Mouse (Mus musculus) heart, embryonic 16.5 days (tissue): ENCODE data around the gene Fap. TPM values are rescaled to one million over a fixed set of nuclear protein-coding genes. Genes with fewer than 3 reads are reported as not detected.

ENCODE experiments used
- ATAC-seq: fragments of 200-750 bp; cut with Nextera tagmentation; replicated peaks from 2 replicates; pipeline ENCODE4 v1.8.0; 2017; ENCODE audit warnings: moderate number of reproducible peaks; ENCODE audit not compliant: insufficient read depth, low FRiP score; ENCODE audit errors: extremely low read depth
- H3K27ac ChIP-seq: fragments of 300-500 bp; sonication (generic); 2 replicates; pipeline ENCODE4 v1.5.1; 2014; ENCODE audit warnings: mild to moderate bottlenecking, low read length, control low read depth, moderate library complexity
- H3K27me3 ChIP-seq: fragments of 300-500 bp; sonication (generic); 2 replicates; pipeline ENCODE4 v1.6.1; 2014; ENCODE audit warnings: low read length, mixed read lengths; ENCODE audit not compliant: control insufficient read depth, insufficient read depth
- H3K36me3 ChIP-seq: fragments of 300-500 bp; sonication (generic); 2 replicates; pipeline ENCODE4 v1.6.1; 2014; ENCODE audit not compliant: control insufficient read depth, insufficient read depth
- H3K4me1 ChIP-seq: fragments of 300-500 bp; sonication (generic); 2 replicates; pipeline ENCODE4 v1.6.1; 2014; ENCODE audit warnings: low read length, mixed read lengths; ENCODE audit not compliant: control insufficient read depth, insufficient read depth
- H3K4me2 ChIP-seq: fragments of 300-500 bp; sonication (generic); 2 replicates; pipeline ENCODE4 v1.6.1; 2014; ENCODE audit warnings: low read depth, mild to moderate bottlenecking, control low read depth, low read length
- H3K4me3 ChIP-seq: fragments of 300-500 bp; sonication (generic); 2 replicates; pipeline ENCODE4 v1.5.1; 2014; ENCODE audit warnings: mild to moderate bottlenecking, control low read depth, low read length
- H3K9ac ChIP-seq: fragments of 300-500 bp; sonication (generic); 2 replicates; pipeline ENCODE4 v1.6.1; 2014; ENCODE audit warnings: low read length, control low read depth
- H3K9me3 ChIP-seq: fragments of 300-500 bp; sonication (generic); replicated peaks from 2 replicates; pipeline ENCODE4 v1.6.1; 2016; ENCODE audit warnings: low read length; ENCODE audit not compliant: control insufficient read depth
- WGBS: fragments of 180-500 bp; shearing (Covaris S2); extraction: QIAGEN DNeasy Blood & Tissue Kit; methylation state at CpG from one replicate; pipeline ENCODE4 v1.1.7; 2014; 5-methylcytosine and 5-hydroxymethylcytosine counted together
- polyA plus RNA-seq: library from polyadenylated mRNA; unstranded; fragments of >200 nt; fragmentation: Nextera tagmentation; extraction: Ambion mirVana; gene quantifications from 2 replicates; pipeline ENCODE4 v1.2.1, GENCODE M21; 2015

Fap gene
- polyA plus RNA-seq, 1 experiment from 2014 or later: 4.2 TPM

DNA sequence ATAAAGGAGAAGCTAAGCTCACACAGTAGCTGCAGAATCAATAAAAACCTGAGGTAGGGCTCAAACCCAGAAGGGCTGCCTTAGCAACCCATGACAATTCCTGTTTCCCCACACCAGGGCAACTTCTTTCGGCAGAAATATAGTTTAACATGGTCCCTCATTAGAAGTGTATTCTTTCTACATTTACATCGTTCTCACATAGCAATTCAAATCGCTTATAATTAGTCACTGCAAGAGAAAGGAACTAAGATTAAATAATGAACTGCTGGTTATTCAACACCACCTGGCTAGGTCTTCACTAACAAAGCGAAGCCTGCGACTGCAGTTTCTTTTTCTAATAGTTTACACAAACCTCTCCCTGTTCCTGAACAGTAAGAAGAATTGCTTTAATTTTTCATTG is 66.7 kb downstream of the Fap start:
- Histone ChIP-seq H3K9ac (no peak overlapping the region), H3K9me3 (no peaks in the 10 kb centered on the region), H3K4me3 (no peak overlapping the region), H3K4me1 (no peaks in the 10 kb centered on the region), H3K27me3 (no peaks in the 10 kb centered on the region), H3K4me2 (no peak overlapping the region), H3K36me3 (no peaks in the 10 kb centered on the region), H3K27ac (no peak overlapping the region)
- no peak for ATAC-seq
- WGBS: 81% methylated on average over 5 of the region's 5 CpGs

DNA sequence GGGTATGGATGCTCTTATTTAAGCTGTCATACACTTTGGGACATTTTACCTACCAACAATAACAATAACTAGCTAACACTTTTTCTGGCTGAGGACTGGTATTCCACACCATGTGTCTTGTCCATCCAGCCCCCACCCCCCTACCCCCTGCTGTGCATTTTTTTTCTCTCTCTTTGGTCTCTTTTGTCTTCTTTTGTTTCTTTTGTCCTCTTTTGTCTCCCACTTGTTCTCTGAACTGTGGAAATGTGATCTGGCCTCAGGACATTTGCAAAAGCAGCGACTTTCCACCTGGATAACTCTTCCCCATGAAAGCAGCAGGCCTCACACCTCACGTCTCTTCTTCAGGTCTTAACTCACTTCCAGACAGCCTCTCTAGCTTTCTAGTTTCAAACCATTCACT is 67.4 kb downstream of the Fap start:
- H3K4me3 ChIP-seq: no peak overlapping the region
- 69% methylated on average over 2 of the region's 2 CpGs for WGBS
- no peaks in the 10 kb centered on the region for H3K4me1 ChIP-seq
- no peak for ATAC-seq
- H3K4me2 ChIP-seq: no peak overlapping the region
- H3K9me3 ChIP-seq: no peaks in the 10 kb centered on the region
- no peaks in the 10 kb centered on the region for H3K27me3 ChIP-seq
- H3K36me3 ChIP-seq: no peaks in the 10 kb centered on the region
- H3K27ac ChIP-seq: no peak overlapping the region
- no peak overlapping the region for H3K9ac ChIP-seq

DNA sequence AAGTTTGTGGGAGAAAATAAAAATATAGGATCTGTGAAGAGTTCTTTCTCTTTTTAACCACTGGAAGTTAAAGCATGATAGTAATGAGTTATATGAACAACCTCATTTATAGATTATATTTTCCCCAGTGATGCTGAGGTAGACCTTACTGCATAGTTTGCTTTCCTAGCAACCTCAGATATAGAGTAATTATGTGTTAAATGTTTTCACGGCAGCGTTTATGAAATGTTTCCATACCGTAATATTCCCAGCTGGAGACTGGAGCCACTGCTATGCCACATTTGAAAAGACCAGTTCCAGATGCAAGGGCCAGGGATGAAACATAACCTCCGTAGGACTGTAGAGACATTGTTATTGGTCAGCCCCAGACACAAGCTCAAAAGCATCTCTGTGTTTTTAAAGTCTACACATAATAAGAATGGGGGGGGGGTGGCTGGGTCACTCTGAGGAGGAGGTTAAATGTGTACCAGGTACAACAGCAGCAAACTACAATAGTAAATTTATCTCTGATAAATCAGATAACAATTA is 69.5 kb downstream of the Fap start:
- Histone ChIP-seq H3K9me3 (no peaks in the 10 kb centered on the region), H3K4me3 (no peak overlapping the region), H3K27ac (no peak overlapping the region), H3K9ac (no peak overlapping the region), H3K27me3 (no peaks in the 10 kb centered on the region), H3K36me3 (no peaks in the 10 kb centered on the region), H3K4me2 (no peak overlapping the region), H3K4me1 (no peaks in the 10 kb centered on the region)
- no peak for ATAC-seq
- 83% methylated on average over 4 of the region's 4 CpGs for WGBS

DNA sequence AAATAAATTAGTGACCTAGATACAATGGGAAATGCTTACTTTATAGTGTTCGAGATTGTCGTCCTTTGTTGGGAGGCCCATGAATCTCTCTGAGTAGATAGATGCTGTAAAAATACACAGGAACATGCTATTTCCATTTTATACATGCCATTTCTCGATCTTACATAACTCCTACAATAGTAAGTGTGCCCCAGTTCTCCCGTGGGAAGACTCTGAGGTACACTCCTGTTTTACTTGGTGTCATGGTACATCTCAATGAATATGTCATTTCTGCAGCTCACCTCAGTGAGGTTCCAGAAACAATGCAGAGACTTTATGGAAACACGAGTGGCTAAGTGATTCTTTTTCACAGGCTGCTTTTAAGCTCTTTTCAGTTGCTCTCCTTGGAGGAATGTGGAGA is 70.5 kb downstream of the Fap start:
- Histone ChIP-seq H3K4me3 (no peak overlapping the region), H3K27me3 (no peaks in the 10 kb centered on the region), H3K9ac (no peak overlapping the region), H3K4me1 (no peaks in the 10 kb centered on the region), H3K4me2 (no peak overlapping the region), H3K9me3 (no peaks in the 10 kb centered on the region), H3K27ac (no peak overlapping the region), H3K36me3 (no peaks in the 10 kb centered on the region)
- ATAC-seq: no peak
- WGBS: 76% methylated on average over 5 of the region's 5 CpGs

GRCm38 (mm10) chr2:62502516-62502915 is 71.4 kb downstream of the Fap start:
- H3K9ac ChIP-seq: no peak overlapping the region
- no peak for ATAC-seq
- no peaks in the 10 kb centered on the region for H3K36me3 ChIP-seq
- no peaks in the 10 kb centered on the region for H3K9me3 ChIP-seq
- H3K27me3 ChIP-seq: no peaks in the 10 kb centered on the region
- 73% methylated on average over 4 of the region's 4 CpGs for WGBS
- no peaks in the 10 kb centered on the region for H3K4me1 ChIP-seq
- H3K4me2 ChIP-seq: no peak overlapping the region
- no peak overlapping the region for H3K27ac ChIP-seq
- H3K4me3 ChIP-seq: no peak overlapping the region

GRCm38 (mm10) chr2:62498821-62499220 is 75.1 kb downstream of the Fap start:
- WGBS: 87% methylated on average over 5 of the region's 5 CpGs
- no peak for ATAC-seq

DNA sequence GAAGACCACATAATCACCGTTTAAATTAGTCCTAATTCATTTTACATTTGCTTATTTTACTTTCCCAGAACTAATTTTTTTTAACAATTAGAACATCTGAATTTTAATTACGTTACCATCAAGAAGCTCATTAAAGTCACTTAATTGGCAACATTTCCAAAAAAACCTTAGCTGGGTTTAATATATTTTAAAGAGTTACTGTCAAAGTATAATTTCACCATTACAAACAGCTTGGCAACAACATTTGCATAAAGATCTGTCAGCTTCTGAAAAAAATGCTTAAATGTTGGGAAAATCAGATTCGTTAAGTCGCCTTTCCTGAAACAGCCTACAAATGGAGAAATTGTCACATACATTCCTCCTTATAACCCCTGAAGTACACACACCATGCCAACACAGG is 75.8 kb downstream of the Fap start:
- H3K4me1 ChIP-seq: no peaks in the 10 kb centered on the region
- 86% methylated on average over 4 of the region's 4 CpGs for WGBS
- ATAC-seq: no peak

More at GRCm38 (mm10) chr2:62498821-62499220, 75.1 kb downstream of the Fap start:
- Histone ChIP-seq H3K27ac (no peak overlapping the region), H3K4me1 (no peaks in the 10 kb centered on the region), H3K27me3 (no peaks in the 10 kb centered on the region), H3K4me2 (no peak overlapping the region), H3K36me3 (no peaks in the 10 kb centered on the region), H3K9me3 (no peaks in the 10 kb centered on the region), H3K4me3 (no peak overlapping the region), H3K9ac (no peak overlapping the region)

DNA sequence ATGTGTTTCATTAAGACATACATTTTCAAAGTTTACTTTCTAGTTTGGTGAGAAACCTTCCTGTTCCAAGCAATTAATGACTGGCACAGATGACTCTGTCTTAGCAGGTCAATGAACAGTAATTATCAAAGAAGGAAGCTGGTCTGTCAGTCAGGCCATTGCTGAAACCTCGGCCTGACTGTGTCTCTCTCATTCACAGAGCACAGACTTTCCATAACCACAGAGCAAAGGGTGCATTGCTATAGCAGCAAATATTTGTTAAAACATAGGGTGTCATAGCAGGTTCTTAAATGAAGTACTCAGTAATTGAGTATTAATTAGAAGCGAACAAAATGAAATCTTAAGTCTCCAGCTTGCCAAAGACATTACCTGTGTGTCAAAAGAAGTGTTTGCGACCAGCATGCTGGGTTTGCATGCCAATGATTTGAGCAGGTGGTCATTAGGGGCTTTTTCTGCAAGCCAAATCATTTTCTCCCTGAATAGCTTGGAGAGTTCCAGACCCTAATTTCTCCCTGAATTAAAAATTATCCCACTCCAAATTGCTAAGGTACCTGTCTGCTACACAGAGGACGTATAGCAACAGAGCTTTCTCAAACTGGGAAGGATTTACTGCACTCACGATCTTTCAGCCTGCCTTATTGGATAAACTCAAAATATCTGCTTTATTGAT is 76.4 kb downstream of the Fap start:
- no peaks in the 10 kb centered on the region for H3K36me3 ChIP-seq
- no peak for ATAC-seq
- H3K9ac ChIP-seq: no peak overlapping the region
- H3K27ac ChIP-seq: no peak overlapping the region
- no peaks in the 10 kb centered on the region for H3K27me3 ChIP-seq
- no peaks in the 10 kb centered on the region for H3K4me1 ChIP-seq
- no peak overlapping the region for H3K4me3 ChIP-seq
- WGBS: 78% methylated on average over 5 of the region's 5 CpGs
- H3K9me3 ChIP-seq: no peaks in the 10 kb centered on the region
- H3K4me2 ChIP-seq: no peak overlapping the region

More for the DNA sequence above, 75.8 kb downstream of the Fap start:
- H3K4me3 ChIP-seq: no peak overlapping the region
- H3K9ac ChIP-seq: no peak overlapping the region
- no peaks in the 10 kb centered on the region for H3K27me3 ChIP-seq
- H3K36me3 ChIP-seq: no peaks in the 10 kb centered on the region
- no peak overlapping the region for H3K27ac ChIP-seq
- no peaks in the 10 kb centered on the region for H3K9me3 ChIP-seq
- H3K4me2 ChIP-seq: no peak overlapping the region

DNA sequence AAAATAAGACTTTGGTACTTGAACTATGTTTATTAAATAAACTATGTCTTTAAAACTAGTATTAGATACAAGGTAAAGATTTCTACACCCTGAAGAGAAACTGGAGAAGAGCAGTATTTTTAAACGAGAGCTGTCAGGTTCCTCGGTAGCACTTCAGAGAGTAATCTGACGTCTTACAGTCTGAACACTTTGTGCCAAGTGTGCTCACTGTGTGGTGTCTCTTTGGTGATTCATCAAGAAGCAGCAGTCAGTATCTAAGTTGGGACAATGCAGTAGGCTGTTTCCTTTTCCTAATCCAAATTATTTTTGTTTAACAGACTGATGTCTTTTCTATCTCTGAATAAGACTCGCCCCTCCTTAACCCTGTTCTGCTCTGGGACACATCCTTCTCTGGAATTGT is 78.5 kb downstream of the Fap start:
- Histone ChIP-seq H3K36me3 (no peaks in the 10 kb centered on the region), H3K27ac (no peak overlapping the region), H3K27me3 (no peaks in the 10 kb centered on the region), H3K4me1 (no peaks in the 10 kb centered on the region), H3K9ac (no peak overlapping the region), H3K4me3 (no peak overlapping the region), H3K9me3 (no peaks in the 10 kb centered on the region), H3K4me2 (no peak overlapping the region)
- ATAC-seq: no peak
- WGBS: 46% methylated on average over 4 of the region's 4 CpGs
